Comparison of ENCODE assay signal across 8 mouse cellular contexts in genomic region chr19:3935896-3936850, GRCm38 (mm10). TPM values are rescaled to one million over a fixed set of nuclear protein-coding genes. Genes with fewer than 3 reads are reported as not detected.
DNase-seq lines count a peak whose midpoint lies in the region; ATAC-seq and TF ChIP-seq lines count a peak whose summit lies in the region.

No protein-coding gene starts in this region.

- peak; percentile 45 for ATAC-seq in activated CD4-positive, CD25-positive, alpha-beta regulatory T cell, adult 4 months
- ATAC-seq in embryonic facial prominence, embryonic 12.5 days (ENCODE audit: insufficient number of reproducible peaks, insufficient read depth, low FRiP score, low TSS enrichment): peak; percentile 41
- peak; percentile 32; the same call in 1 of the 2 replicates for ATAC-seq in heart, embryonic 15.5 days (replicated peaks; ENCODE audit: insufficient number of reproducible peaks, insufficient read depth, low FRiP score, low read depth)
- peak; percentile 12; the same call in 1 of the 2 replicates for ATAC-seq in kidney, postnatal 0 days (replicated peaks; ENCODE audit: low FRiP score, low read depth)

- H3K27me3 ChIP-seq in embryonic facial prominence, embryonic 12.5 days: no peaks in the 10 kb centered on the region
- H3K27me3 ChIP-seq in heart, embryonic 15.5 days: no peaks in the 10 kb centered on the region
- no peaks in the 10 kb centered on the region for H3K27me3 ChIP-seq in kidney, postnatal 0 days (ENCODE audit: insufficient read depth, low read length)

- no peak for TF ChIP-seq CTCF in kidney, postnatal 0 days (IDR thresholded peaks at IDR 0.05; ENCODE audit: low read depth)

- H3K9ac ChIP-seq in embryonic facial prominence, embryonic 12.5 days: peak overlapping the region; percentile 50
- H3K9ac ChIP-seq in heart, embryonic 15.5 days: peak overlapping the region; percentile 67
- peak overlapping the region; percentile 56 for H3K9ac ChIP-seq in kidney, postnatal 0 days (ENCODE audit: low read depth, low read length)

- peak; percentile 66 for DNase-seq in CD4-positive, CD25-positive, alpha-beta regulatory T cell, adult 2 months (ENCODE audit: low read depth, low spot score)
- peak; percentile 71 for DNase-seq in kidney, postnatal 0 days (ENCODE audit: low spot score)
- DNase-seq in lung, postnatal 4 days: peak; percentile 75 to 82
- peak; percentile 67 for DNase-seq in retina, postnatal 1 day
- DNase-seq in left cerebral cortex, adult 18-20 months (ENCODE audit: low spot score in 2 of 2): no peak

- H3K36me3 ChIP-seq in embryonic facial prominence, embryonic 12.5 days: no peaks in the 10 kb centered on the region
- H3K36me3 ChIP-seq in heart, embryonic 15.5 days: no peaks in the 10 kb centered on the region
- no peaks in the 10 kb centered on the region for H3K36me3 ChIP-seq in kidney, postnatal 0 days (ENCODE audit: insufficient read depth, low read length)

- WGBS in embryonic facial prominence, embryonic 12.5 days: 7% methylated on average over 22 of the region's 22 CpGs
- WGBS in heart, embryonic 15.5 days: 7% methylated on average over 22 of the region's 22 CpGs
- 9% methylated on average over 22 of the region's 22 CpGs for WGBS in kidney, postnatal 0 days

- peak overlapping the region; percentile 46 for H3K4me3 ChIP-seq in embryonic facial prominence, embryonic 12.5 days
- peak overlapping the region; percentile 66 for H3K4me3 ChIP-seq in heart, embryonic 15.5 days
- peak overlapping the region; percentile 46 for H3K4me3 ChIP-seq in kidney, postnatal 0 days (replicated peaks; ENCODE audit: low read depth, low read length)

- H3K4me2 ChIP-seq in embryonic facial prominence, embryonic 12.5 days (replicated peaks): peak overlapping the region; percentile 88
- peak overlapping the region; percentile 97 for H3K4me2 ChIP-seq in heart, embryonic 15.5 days
- H3K4me2 ChIP-seq in kidney, postnatal 0 days (ENCODE audit: low read length): peak overlapping the region; percentile 86

- H3K9me3 ChIP-seq in embryonic facial prominence, embryonic 12.5 days: no peaks in the 10 kb centered on the region
- H3K9me3 ChIP-seq in heart, embryonic 15.5 days (replicated peaks): no peaks in the 10 kb centered on the region
- H3K9me3 ChIP-seq in kidney, postnatal 0 days (replicated peaks; ENCODE audit: low read length): no peaks in the 10 kb centered on the region

- peaks cover 10% of the 10 kb centered on the region for H3K4me1 ChIP-seq in embryonic facial prominence, embryonic 12.5 days
- H3K4me1 ChIP-seq in heart, embryonic 15.5 days (replicated peaks): peaks cover 16% of the 10 kb centered on the region
- peaks cover 10% of the 10 kb centered on the region for H3K4me1 ChIP-seq in kidney, postnatal 0 days (replicated peaks; ENCODE audit: insufficient read depth, low read length)

- H3K27ac ChIP-seq in embryonic facial prominence, embryonic 12.5 days: no peak overlapping the region
- peak overlapping the region; percentile 60 for H3K27ac ChIP-seq in heart, embryonic 15.5 days
- peak overlapping the region; percentile 54; the same call in 1 of the 2 replicates for H3K27ac ChIP-seq in kidney, postnatal 0 days

RNA-seq across cellular contexts. Expression of gene Unc93b1, which starts 1.2 kb away (rescaled TPM):
- 10 to 100 TPM; 17.1 to 21.8 TPM for polyA plus RNA-seq in activated CD4-positive, CD25-positive, alpha-beta regulatory T cell, adult 4 months (2017; shearing (Covaris generic))
- polyA plus RNA-seq in embryonic facial prominence, embryonic 12.5 days (2016; fragmentation: Nextera tagmentation; extraction: Ambion mirVana): 12.5 and 12.7 TPM in 2 replicates
- polyA plus RNA-seq in heart, embryonic 15.5 days (2015; fragmentation: Nextera tagmentation; extraction: Ambion mirVana): 15.0 and 21.8 TPM in 2 replicates
- 24.2 and 25.5 TPM in 2 replicates for polyA plus RNA-seq in kidney, postnatal 0 days (2015; fragmentation: Nextera tagmentation; extraction: Ambion mirVana)
- 10 to 100 TPM; 14.6 to 16.6 TPM for total RNA-seq in left cerebral cortex, adult 18-20 months (2021)

RNA-seq across cellular contexts. Expression of gene Aldh3b1, which starts 6.6 kb away (rescaled TPM):
- under 1 TPM in 1 of 2 experiments, not detected in 1; 0.83 TPM for polyA plus RNA-seq in activated CD4-positive, CD25-positive, alpha-beta regulatory T cell, adult 4 months (2017; shearing (Covaris generic))
- polyA plus RNA-seq in embryonic facial prominence, embryonic 12.5 days (2016; fragmentation: Nextera tagmentation; extraction: Ambion mirVana): 0.91 and 1.1 TPM in 2 replicates
- 1.6 and 4.0 TPM in 2 replicates for polyA plus RNA-seq in heart, embryonic 15.5 days (2015; fragmentation: Nextera tagmentation; extraction: Ambion mirVana)
- 3.8 and 3.9 TPM in 2 replicates for polyA plus RNA-seq in kidney, postnatal 0 days (2015; fragmentation: Nextera tagmentation; extraction: Ambion mirVana)
- 1 to 10 TPM; 3.0 to 4.2 TPM for total RNA-seq in left cerebral cortex, adult 18-20 months (2021)

RNA-seq across cellular contexts. Expression of gene Aldh3b3, which starts 22.3 kb away (rescaled TPM):
- not detected for polyA plus RNA-seq in activated CD4-positive, CD25-positive, alpha-beta regulatory T cell, adult 4 months (2017; shearing (Covaris generic))
- not detected in 2 replicates for polyA plus RNA-seq in embryonic facial prominence, embryonic 12.5 days (2016; fragmentation: Nextera tagmentation; extraction: Ambion mirVana)
- not detected in 2 replicates for polyA plus RNA-seq in heart, embryonic 15.5 days (2015; fragmentation: Nextera tagmentation; extraction: Ambion mirVana)
- polyA plus RNA-seq in kidney, postnatal 0 days (2015; fragmentation: Nextera tagmentation; extraction: Ambion mirVana): 0.07 TPM in 1 of 2 replicates, not detected in the other
- total RNA-seq in left cerebral cortex, adult 18-20 months (2021): under 1 TPM in 1 of 2 experiments, not detected in 1; 0.23 TPM

RNA-seq across cellular contexts. Expression of gene Ndufs8, which starts 23.6 kb away (rescaled TPM):
- 100 to 1,000 TPM; 262 to 298 TPM for polyA plus RNA-seq in activated CD4-positive, CD25-positive, alpha-beta regulatory T cell, adult 4 months (2017; shearing (Covaris generic))
- 245 and 268 TPM in 2 replicates for polyA plus RNA-seq in embryonic facial prominence, embryonic 12.5 days (2016; fragmentation: Nextera tagmentation; extraction: Ambion mirVana)
- polyA plus RNA-seq in heart, embryonic 15.5 days (2015; fragmentation: Nextera tagmentation; extraction: Ambion mirVana): 371 and 387 TPM in 2 replicates
- polyA plus RNA-seq in kidney, postnatal 0 days (2015; fragmentation: Nextera tagmentation; extraction: Ambion mirVana): 417 and 423 TPM in 2 replicates
- total RNA-seq in left cerebral cortex, adult 18-20 months (2021): 100 to 1,000 TPM; 141 to 148 TPM

RNA-seq across cellular contexts. Expression of gene Tcirg1, which starts 29.2 kb away (rescaled TPM):
- polyA plus RNA-seq in activated CD4-positive, CD25-positive, alpha-beta regulatory T cell, adult 4 months (2017; shearing (Covaris generic)): 10 to 100 TPM; 36.2 to 70.0 TPM
- 46.4 and 53.6 TPM in 2 replicates for polyA plus RNA-seq in embryonic facial prominence, embryonic 12.5 days (2016; fragmentation: Nextera tagmentation; extraction: Ambion mirVana)
- polyA plus RNA-seq in heart, embryonic 15.5 days (2015; fragmentation: Nextera tagmentation; extraction: Ambion mirVana): 24.9 and 39.6 TPM in 2 replicates
- polyA plus RNA-seq in kidney, postnatal 0 days (2015; fragmentation: Nextera tagmentation; extraction: Ambion mirVana): 31.4 and 33.0 TPM in 2 replicates
- 10 to 100 TPM; 22.4 to 23.0 TPM for total RNA-seq in left cerebral cortex, adult 18-20 months (2021)

Comparison
In these comparisons a context has a peak if more than half of its experiments do, and no peak if none do; other contexts are left out.
1. DNase-seq: peak in CD4-positive, CD25-positive, alpha-beta regulatory T cell, adult 2 months (single experiment), kidney, postnatal 0 days (single experiment), lung, postnatal 4 days (2 of 2) and retina, postnatal 1 day (single experiment); none in left cerebral cortex, adult 18-20 months (0 of 2).
2. Peak in every context shown above with its lines, with median percentiles within 50 percentile points of each other: ATAC-seq, H3K4me2 ChIP-seq, H3K4me3 ChIP-seq and H3K9ac ChIP-seq.